Mouse (Mus musculus): ENCODE measurements around the gene Gadd45g. TPM values are rescaled to one million over a fixed set of nuclear protein-coding genes. Genes with fewer than 3 reads are reported as not detected.
A peak's percentile ranks its signal among the peaks of the same experiment; 100 is the strongest.

The Gadd45g gene
- polyA plus RNA-seq, 1 experiment from 2014 or later = 60.1 TPM

DNA sequence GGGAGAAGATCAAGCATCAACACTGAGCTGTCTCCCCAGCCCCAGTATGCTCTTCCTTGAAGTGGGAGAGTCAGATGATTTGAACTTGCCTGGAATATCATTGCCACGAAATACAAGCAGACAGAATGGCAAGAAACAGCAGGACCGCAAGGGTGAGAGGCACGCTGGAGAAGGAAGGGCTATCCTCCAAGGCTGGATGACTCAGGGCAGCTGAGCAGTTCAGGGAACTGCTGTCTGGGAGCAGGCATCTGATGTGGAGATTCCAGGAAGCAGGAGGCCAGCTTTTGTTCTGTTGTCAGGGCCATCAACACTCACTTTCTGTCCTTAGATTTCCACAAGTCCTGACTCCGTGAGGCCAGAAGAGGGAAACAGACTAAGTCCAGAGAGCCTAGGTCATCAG is 12.0 kb downstream of the Gadd45g start:
- no peak overlapping the region for H3K4me2 ChIP-seq (ENCODE audit: low read length)
- H3K4me1 ChIP-seq (replicated peaks; ENCODE audit: insufficient read depth, low read length) = peaks cover 4% of the 10 kb centered on the region
- no peaks in the 10 kb centered on the region for H3K9me3 ChIP-seq (replicated peaks; ENCODE audit: low read length)
- WGBS = 66% methylated on average over 4 of the region's 4 CpGs
- no peak overlapping the region for H3K4me3 ChIP-seq (replicated peaks; ENCODE audit: low read depth, low read length)
- DNase-seq (ENCODE audit: low spot score) = no peak
- H3K9ac ChIP-seq (ENCODE audit: low read depth, low read length) = no peak overlapping the region
- H3K36me3 ChIP-seq (ENCODE audit: insufficient read depth, low read length) = no peaks in the 10 kb centered on the region
- H3K27me3 ChIP-seq (ENCODE audit: insufficient read depth, low read length) = no peaks in the 10 kb centered on the region
- no peak for TF ChIP-seq CTCF (IDR thresholded peaks at IDR 0.05; ENCODE audit: low read depth)
- H3K27ac ChIP-seq = no peak overlapping the region
- ATAC-seq (replicated peaks; ENCODE audit: low FRiP score, low read depth) = no peak

DNA sequence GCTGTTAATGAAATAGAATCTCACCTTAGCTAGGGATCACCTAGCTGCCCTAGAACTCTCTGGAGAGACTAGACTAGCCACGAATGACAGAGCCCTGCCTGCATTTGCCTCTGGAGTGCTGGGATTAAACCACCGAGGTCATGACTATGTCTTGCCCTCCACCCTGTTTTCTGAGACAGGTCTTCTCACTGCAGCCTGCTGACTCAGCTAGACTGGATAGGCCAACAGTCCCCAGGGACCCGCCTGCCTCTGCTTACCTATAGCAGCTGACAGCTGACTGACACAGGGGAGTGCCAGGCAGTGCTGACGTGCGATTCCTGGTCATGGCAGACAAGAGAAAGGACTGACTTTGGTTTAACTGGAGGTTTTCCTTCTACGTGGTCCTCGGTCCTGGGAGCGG is 12.7 kb downstream of the Gadd45g start:
- no peak for TF ChIP-seq CTCF (IDR thresholded peaks at IDR 0.05; ENCODE audit: low read depth)
- WGBS = 84% methylated on average over 8 of the region's 8 CpGs

GRCm38 (mm10) chr13:51859798-51860197 is 13.3 kb downstream of the Gadd45g start:
- Histone ChIP-seq H3K36me3 (ENCODE audit: insufficient read depth, low read length) (no peaks in the 10 kb centered on the region), H3K4me1 (replicated peaks; ENCODE audit: insufficient read depth, low read length) (no peaks in the 10 kb centered on the region), H3K27ac (no peak overlapping the region), H3K9me3 (replicated peaks; ENCODE audit: low read length) (no peaks in the 10 kb centered on the region), H3K4me2 (ENCODE audit: low read length) (no peak overlapping the region), H3K4me3 (replicated peaks; ENCODE audit: low read depth, low read length) (no peak overlapping the region), H3K27me3 (ENCODE audit: insufficient read depth, low read length) (no peaks in the 10 kb centered on the region), H3K9ac (ENCODE audit: low read depth, low read length) (no peak overlapping the region)
- ATAC-seq (replicated peaks; ENCODE audit: low FRiP score, low read depth) = no peak
- 49% methylated on average over 3 of the region's 3 CpGs for WGBS
- DNase-seq (ENCODE audit: low spot score) = no peak
- TF ChIP-seq CTCF (IDR thresholded peaks at IDR 0.05; ENCODE audit: low read depth) = no peak

More for the DNA sequence above, 12.7 kb downstream of the Gadd45g start:
- DNase-seq (ENCODE audit: low spot score) = no peak
- no peaks in the 10 kb centered on the region for H3K4me1 ChIP-seq (replicated peaks; ENCODE audit: insufficient read depth, low read length)
- no peak overlapping the region for H3K27ac ChIP-seq
- no peak overlapping the region for H3K9ac ChIP-seq (ENCODE audit: low read depth, low read length)
- H3K36me3 ChIP-seq (ENCODE audit: insufficient read depth, low read length) = no peaks in the 10 kb centered on the region
- H3K27me3 ChIP-seq (ENCODE audit: insufficient read depth, low read length) = no peaks in the 10 kb centered on the region
- no peak for ATAC-seq (replicated peaks; ENCODE audit: low FRiP score, low read depth)
- no peaks in the 10 kb centered on the region for H3K9me3 ChIP-seq (replicated peaks; ENCODE audit: low read length)
- no peak overlapping the region for H3K4me2 ChIP-seq (ENCODE audit: low read length)
- no peak overlapping the region for H3K4me3 ChIP-seq (replicated peaks; ENCODE audit: low read depth, low read length)

GRCm38 (mm10) chr13:51862750-51863149 is 16.3 kb downstream of the Gadd45g start:
- Histone ChIP-seq H3K9me3 (replicated peaks; ENCODE audit: low read length) (no peaks in the 10 kb centered on the region), H3K4me1 (replicated peaks; ENCODE audit: insufficient read depth, low read length) (peaks cover 3% of the 10 kb centered on the region; the same call in 1 of the 2 replicates), H3K4me3 (replicated peaks; ENCODE audit: low read depth, low read length) (no peak overlapping the region), H3K27ac (no peak overlapping the region), H3K4me2 (ENCODE audit: low read length) (no peak overlapping the region), H3K9ac (ENCODE audit: low read depth, low read length) (no peak overlapping the region), H3K27me3 (ENCODE audit: insufficient read depth, low read length) (no peaks in the 10 kb centered on the region), H3K36me3 (ENCODE audit: insufficient read depth, low read length) (no peaks in the 10 kb centered on the region)
- no peak for DNase-seq (ENCODE audit: low spot score)
- ATAC-seq (replicated peaks; ENCODE audit: low FRiP score, low read depth) = no peak
- TF ChIP-seq CTCF (IDR thresholded peaks at IDR 0.05; ENCODE audit: low read depth) = no peak
- 70% methylated on average over 1 of the region's 1 CpGs for WGBS

GRCm38 (mm10) chr13:51866151-51866659 is 19.7 kb downstream of the Gadd45g start:
- Histone ChIP-seq H3K9ac (ENCODE audit: low read depth, low read length) (no peak overlapping the region), H3K36me3 (ENCODE audit: insufficient read depth, low read length) (no peaks in the 10 kb centered on the region), H3K4me3 (replicated peaks; ENCODE audit: low read depth, low read length) (no peak overlapping the region), H3K27ac (peak overlapping the region; percentile 60; the same call in 1 of the 2 replicates), H3K4me1 (replicated peaks; ENCODE audit: insufficient read depth, low read length) (peaks cover 3% of the 10 kb centered on the region; the same call in 1 of the 2 replicates), H3K4me2 (ENCODE audit: low read length) (no peak overlapping the region), H3K27me3 (ENCODE audit: insufficient read depth, low read length) (no peaks in the 10 kb centered on the region), H3K9me3 (replicated peaks; ENCODE audit: low read length) (no peaks in the 10 kb centered on the region)
- DNase-seq (ENCODE audit: low spot score) = peak; percentile 46
- WGBS = 32% methylated on average over 11 of the region's 11 CpGs
- ATAC-seq (replicated peaks; ENCODE audit: low FRiP score, low read depth) = peak; percentile 78
- no peak for TF ChIP-seq CTCF (IDR thresholded peaks at IDR 0.05; ENCODE audit: low read depth)

DNA sequence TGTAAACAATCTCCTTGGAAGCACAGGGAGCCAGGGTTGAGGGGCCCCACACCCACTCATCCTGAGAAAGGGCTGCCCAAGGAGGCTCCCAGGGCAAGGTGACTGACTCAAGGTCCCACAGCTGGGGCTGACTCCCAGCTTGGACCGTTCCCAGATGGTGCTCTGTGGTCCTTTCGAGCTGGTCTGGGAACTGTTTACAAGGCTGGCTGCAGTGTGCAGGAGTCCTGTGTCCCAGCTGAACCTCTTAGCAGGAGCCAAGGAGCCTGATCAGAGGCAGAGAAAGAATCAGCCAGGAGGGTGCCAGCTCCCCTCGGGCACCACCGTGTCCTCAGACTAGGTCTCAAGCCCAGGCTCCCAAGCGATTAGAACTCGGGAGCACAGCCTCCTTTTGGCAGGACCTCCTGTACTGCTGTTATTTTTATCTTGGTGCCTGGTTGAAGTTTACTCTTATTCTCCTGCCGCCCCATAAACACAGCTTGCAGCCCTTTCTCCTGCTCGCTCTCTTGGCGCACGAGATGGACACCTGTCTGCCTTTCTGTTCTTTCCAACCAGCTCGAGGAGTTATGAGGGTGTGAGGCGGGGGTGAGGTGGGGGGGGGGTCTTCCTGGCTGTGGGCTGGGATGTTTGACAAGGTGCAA is 22.1 kb downstream of the Gadd45g start:
- peaks cover 3% of the 10 kb centered on the region for H3K4me1 ChIP-seq (replicated peaks; ENCODE audit: insufficient read depth, low read length)
- H3K9ac ChIP-seq (ENCODE audit: low read depth, low read length) = no peak overlapping the region
- no peaks in the 10 kb centered on the region for H3K27me3 ChIP-seq (ENCODE audit: insufficient read depth, low read length)
- 44% methylated on average over 12 of the region's 12 CpGs for WGBS
- DNase-seq (ENCODE audit: low spot score) = no peak
- peak overlapping the region; percentile 33; the same call in 1 of the 2 replicates for H3K27ac ChIP-seq
- ATAC-seq (replicated peaks; ENCODE audit: low FRiP score, low read depth) = no peak
- H3K4me3 ChIP-seq (replicated peaks; ENCODE audit: low read depth, low read length) = no peak overlapping the region
- no peak for TF ChIP-seq CTCF (IDR thresholded peaks at IDR 0.05; ENCODE audit: low read depth)
- H3K9me3 ChIP-seq (replicated peaks; ENCODE audit: low read length) = no peaks in the 10 kb centered on the region
- H3K36me3 ChIP-seq (ENCODE audit: insufficient read depth, low read length) = no peaks in the 10 kb centered on the region
- no peak overlapping the region for H3K4me2 ChIP-seq (ENCODE audit: low read length)
